Comparison of ENCODE assay signal across 8 mouse cellular contexts in genomic region chr12:73544736-73545671, GRCm38 (mm10). TPM values are rescaled to one million over a fixed set of nuclear protein-coding genes. Genes with fewer than 3 reads are reported as not detected.
DNase-seq lines count a peak whose midpoint lies in the region; ATAC-seq and TF ChIP-seq lines count a peak whose summit lies in the region.

No protein-coding gene starts in this region.

- H3K9ac ChIP-seq in heart, embryonic 12.5 days: peak overlapping the region; percentile 45; the same call in 1 of the 2 replicates
- peak overlapping the region; percentile 73 for H3K9ac ChIP-seq in ES-E14 (ENCODE audit: insufficient read depth, low read depth, low read length, poor library complexity, severe bottlenecking)
- peak overlapping the region; percentile 23 for H3K9ac ChIP-seq in heart, embryonic 16.5 days (ENCODE audit: low read length)
- peak overlapping the region; percentile 60 for H3K9ac ChIP-seq in liver, postnatal 0 days (replicated peaks)

- in situ Hi-C loops in ES-E14 (cut with MboI; ENCODE audit: low sequenced_read_pairs in 2 of 2, unreplicated experiment in 2 of 2): loop anchor here (25.0 kb wide), 1 partner anchor 508 kb away; no protein-coding TSS in a partner anchor

- H3K27ac ChIP-seq in heart, embryonic 12.5 days (ENCODE audit: poor library complexity, severe bottlenecking): no peak overlapping the region
- H3K27ac ChIP-seq in ES-E14 (ENCODE audit: insufficient read depth, low read depth, low read length, poor library complexity, severe bottlenecking): no peak overlapping the region
- H3K27ac ChIP-seq in heart, embryonic 16.5 days (ENCODE audit: low read length): no peak overlapping the region
- H3K27ac ChIP-seq in liver, postnatal 0 days (ENCODE audit: low read depth): peak overlapping the region; percentile 78

- TF ChIP-seq CTCF in liver, postnatal 0 days (IDR thresholded peaks at IDR 0.05; ENCODE audit: low read depth): no peak

- H3K4me3 ChIP-seq in heart, embryonic 12.5 days: peak overlapping the region; percentile 49
- H3K4me3 ChIP-seq in ES-E14 (ENCODE audit: insufficient read depth in 1 of 2, low read depth in 1 of 2, low read length in 2 of 2, poor library complexity in 1 of 2, severe bottlenecking in 1 of 2): peak overlapping the region; percentile 69 to 78
- peak overlapping the region; percentile 46 for H3K4me3 ChIP-seq in heart, embryonic 16.5 days (ENCODE audit: low read length)
- H3K4me3 ChIP-seq in liver, postnatal 0 days (ENCODE audit: low read depth, low read length): peak overlapping the region; percentile 55

- WGBS in heart, embryonic 12.5 days: 9% methylated on average over 48 of the region's 48 CpGs
- 12% methylated on average over 48 of the region's 48 CpGs for WGBS in heart, embryonic 16.5 days
- 14% methylated on average over 47 of the region's 48 CpGs for WGBS in liver, postnatal 0 days (ENCODE audit: insufficient replicate concordance)

- peaks cover 15% of the 10 kb centered on the region for H3K4me1 ChIP-seq in heart, embryonic 12.5 days (replicated peaks)
- H3K4me1 ChIP-seq in ES-E14 (ENCODE audit: control insufficient read depth in 2 of 2, insufficient read depth in 2 of 2, low read length in 2 of 2, poor library complexity in 1 of 2): peaks cover 2 to 16% of the 10 kb centered on the region in 2 experiments; a peak in 2 of 4 replicates
- peaks cover 4% of the 10 kb centered on the region; the same call in 1 of the 2 replicates for H3K4me1 ChIP-seq in heart, embryonic 16.5 days (ENCODE audit: control insufficient read depth, insufficient read depth, low read length)
- peaks cover 6% of the 10 kb centered on the region; the same call in 1 of the 2 replicates for H3K4me1 ChIP-seq in liver, postnatal 0 days (ENCODE audit: insufficient read depth)

- no peak for ATAC-seq in heart, embryonic 12.5 days (ENCODE audit: insufficient number of reproducible peaks, low FRiP score)
- no peak for ATAC-seq in heart, embryonic 16.5 days (replicated peaks; ENCODE audit: extremely low read depth, insufficient read depth, low FRiP score)
- peak; percentile 24 for ATAC-seq in liver, postnatal 0 days

- H3K27me3 ChIP-seq in heart, embryonic 12.5 days (replicated peaks): peaks cover 78% of the 10 kb centered on the region
- H3K27me3 ChIP-seq in heart, embryonic 16.5 days (ENCODE audit: control insufficient read depth, insufficient read depth, low read length): peaks cover 61% of the 10 kb centered on the region
- H3K27me3 ChIP-seq in liver, postnatal 0 days (ENCODE audit: insufficient read depth, low read length): peaks cover 47% of the 10 kb centered on the region

- H3K9me3 ChIP-seq in heart, embryonic 12.5 days (replicated peaks): no peaks in the 10 kb centered on the region; the same call in 1 of the 2 replicates
- H3K9me3 ChIP-seq in ES-E14 (ENCODE audit: control insufficient read depth, insufficient read depth, low read depth, low read length): no peaks in the 10 kb centered on the region
- no peaks in the 10 kb centered on the region for H3K9me3 ChIP-seq in heart, embryonic 16.5 days (replicated peaks; ENCODE audit: control insufficient read depth, low read length)
- no peaks in the 10 kb centered on the region for H3K9me3 ChIP-seq in liver, postnatal 0 days (ENCODE audit: low read length)

- peak overlapping the region; percentile 74 for H3K4me2 ChIP-seq in heart, embryonic 12.5 days
- H3K4me2 ChIP-seq in heart, embryonic 16.5 days (ENCODE audit: low read depth, low read length): peak overlapping the region; percentile 64
- H3K4me2 ChIP-seq in liver, postnatal 0 days (ENCODE audit: low read depth, low read length): peak overlapping the region; percentile 73

- TF ChIP-seq EP300 in liver, postnatal 0 days (IDR thresholded peaks at IDR 0.05; ENCODE audit: low read depth): no peak

- H3K36me3 ChIP-seq in heart, embryonic 12.5 days: no peaks in the 10 kb centered on the region
- H3K36me3 ChIP-seq in ES-E14 (ENCODE audit: control insufficient read depth, insufficient read depth, low read length, poor library complexity, severe bottlenecking): no peaks in the 10 kb centered on the region
- no peaks in the 10 kb centered on the region for H3K36me3 ChIP-seq in heart, embryonic 16.5 days (ENCODE audit: control insufficient read depth, insufficient read depth)
- no peaks in the 10 kb centered on the region for H3K36me3 ChIP-seq in liver, postnatal 0 days (replicated peaks; ENCODE audit: insufficient read depth, low read length)

- intact Hi-C loops in heart, postnatal 25 days (cut with DNase I): no loop called here
- intact Hi-C loops in left cerebral cortex, postnatal 4 days (cut with DNase I): no loop called here

- DNase-seq in heart, postnatal 25 days (ENCODE audit: low spot score): no peak
- no peak for DNase-seq in ES-E14 (ENCODE audit: low read depth, low spot score)
- DNase-seq in liver, postnatal 0 days: peak; percentile 22
- DNase-seq in natural killer cell, adult 2 months (ENCODE audit: low spot score in 2 of 2): no peak
- DNase-seq in right cerebral cortex, postnatal 36 days (ENCODE audit: low spot score in 2 of 2): no peak
- DNase-seq in left cerebral cortex, postnatal 4 days: no peak

TF ChIP-seq in ES-E14, 5 proteins besides CTCF, POLR2A, EP300 and RAD21:
- TF ChIP-seq HCFC1 (IDR thresholded peaks at IDR 0.05; ENCODE audit: borderline replicate concordance, insufficient read depth, low read length): no peak
- TF ChIP-seq MAFK (IDR thresholded peaks at IDR 0.05; ENCODE audit: insufficient read depth, low read depth, low read length): no peak
- TF ChIP-seq CHD2 (IDR thresholded peaks at IDR 0.05; ENCODE audit: low read depth, low read length): no peak

RNA-seq across cellular contexts. Expression of gene Tmem30b, which starts 1.2 kb away (rescaled TPM):
- polyA plus RNA-seq in heart, embryonic 12.5 days (2016; fragmentation: Nextera tagmentation; extraction: Ambion mirVana): 0.18 and 0.36 TPM in 2 replicates
- under 1 TPM; 0.08 to 0.13 TPM for total RNA-seq in heart, postnatal 25 days (2021)
- 3.4 and 6.3 TPM in 2 replicates for total RNA-seq in ES-E14 (2012; rRNA removed)
- polyA plus RNA-seq in heart, embryonic 16.5 days (2015; fragmentation: Nextera tagmentation; extraction: Ambion mirVana): 1.9 and 3.0 TPM in 2 replicates
- polyA plus RNA-seq in liver, postnatal 0 days (2015; fragmentation: Nextera tagmentation; extraction: Ambion mirVana): 40.7 and 42.3 TPM in 2 replicates
- under 1 TPM; 0.28 to 0.42 TPM for total RNA-seq in left cerebral cortex, postnatal 4 days (2021)

RNA-seq across cellular contexts. Expression of gene Prkch, which starts 39.6 kb away (rescaled TPM):
- 19.5 and 20.0 TPM in 2 replicates for polyA plus RNA-seq in heart, embryonic 12.5 days (2016; fragmentation: Nextera tagmentation; extraction: Ambion mirVana)
- 10 to 100 TPM; 16.1 to 18.8 TPM for total RNA-seq in heart, postnatal 25 days (2021)
- total RNA-seq in ES-E14 (2012; rRNA removed): 2.8 and 4.1 TPM in 2 replicates
- 12.4 and 15.2 TPM in 2 replicates for polyA plus RNA-seq in heart, embryonic 16.5 days (2015; fragmentation: Nextera tagmentation; extraction: Ambion mirVana)
- 2.3 and 2.4 TPM in 2 replicates for polyA plus RNA-seq in liver, postnatal 0 days (2015; fragmentation: Nextera tagmentation; extraction: Ambion mirVana)
- 1 to 10 TPM; 7.3 to 9.1 TPM for total RNA-seq in left cerebral cortex, postnatal 4 days (2021)

Comparison
In these comparisons a context has a peak if more than half of its experiments do, and no peak if none do; other contexts are left out.
1. H3K9ac ChIP-seq: peak in every context shown above with its lines; median percentile 73 in ES-E14; 60 in liver, postnatal 0 days; 45 in heart, embryonic 12.5 days; 23 in heart, embryonic 16.5 days.